ENCODE assay signal across 10 mouse cellular contexts in the genomic region with DNA sequence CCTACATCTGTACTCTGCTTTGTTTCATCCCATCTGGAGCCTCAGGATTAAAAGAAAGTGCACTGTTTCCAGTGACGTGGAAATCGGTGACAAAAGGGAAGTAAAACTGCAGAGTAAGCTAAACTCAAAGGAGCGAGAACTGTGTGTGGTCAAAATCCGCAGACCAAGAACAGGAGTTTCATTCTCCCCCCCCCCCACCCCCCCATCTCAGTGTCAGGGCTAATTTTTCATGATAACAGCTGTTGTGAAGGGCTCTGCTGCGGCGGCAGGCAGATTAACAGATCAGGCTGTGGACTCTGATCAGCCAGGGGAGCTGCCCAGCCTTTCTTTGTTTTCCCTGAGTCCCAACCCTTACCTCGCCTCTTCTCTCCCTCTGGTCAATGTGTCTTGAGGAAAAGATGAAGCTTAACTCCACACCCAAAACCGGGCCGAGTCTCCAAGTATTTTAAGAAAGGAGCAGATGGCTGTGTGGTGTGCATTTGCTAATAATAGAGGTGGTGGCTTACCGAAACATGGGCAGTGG. TPM values are rescaled to one million over a fixed set of nuclear protein-coding genes. Genes with fewer than 3 reads are reported as not detected.
A peak's percentile ranks its signal among the peaks of the same experiment; 100 is the strongest.
DNase-seq lines count a peak whose midpoint lies in the region; ATAC-seq and TF ChIP-seq lines count a peak whose summit lies in the region.
"Had no signal": no experiment of that assay in that cellular context is flagged by ENCODE, and none has a peak within 500 bp of the region (broad histone marks: within the 10 kb centered on the region; RNA-seq: fewer than 3 reads in every experiment).

No protein-coding gene starts in this region.

- WGBS in limb, embryonic 13.5 days = 60% methylated on average over 9 of the region's 10 CpGs
- WGBS in limb, embryonic 10.5 days = 71% methylated on average over 10 of the region's 10 CpGs
- WGBS in intestine, embryonic 16.5 days = 26% methylated on average over 10 of the region's 10 CpGs

- peak; percentile 24; the same call in 1 of the 2 replicates for ATAC-seq in limb, embryonic 13.5 days (ENCODE audit: low FRiP score, low read depth)
- peak; percentile 91 for ATAC-seq in intestine, embryonic 16.5 days
- ATAC-seq: forebrain, embryonic 13.5 days had no signal

- no peaks in the 10 kb centered on the region for H3K27me3 ChIP-seq in limb, embryonic 13.5 days
- no peaks in the 10 kb centered on the region for H3K27me3 ChIP-seq in limb, embryonic 10.5 days (ENCODE audit: low read depth, poor library complexity, severe bottlenecking)
- H3K27me3 ChIP-seq in intestine, embryonic 16.5 days (replicated peaks; ENCODE audit: control insufficient read depth, insufficient read depth, low read length) = no peaks in the 10 kb centered on the region
- H3K27me3 ChIP-seq: forebrain, embryonic 13.5 days had no signal

- no peaks in the 10 kb centered on the region for H3K36me3 ChIP-seq in limb, embryonic 13.5 days
- H3K36me3 ChIP-seq in limb, embryonic 10.5 days = no peaks in the 10 kb centered on the region
- H3K36me3 ChIP-seq in intestine, embryonic 16.5 days (ENCODE audit: control insufficient read depth, insufficient read depth, low read length) = no peaks in the 10 kb centered on the region

- no peak overlapping the region for H3K9ac ChIP-seq in limb, embryonic 13.5 days
- 0 out of 2 replicates have a peak overlapping the region, but pooled peaks have one; percentile 5 for H3K9ac ChIP-seq in intestine, embryonic 16.5 days (ENCODE audit: low read depth, low read length)
- H3K9ac ChIP-seq: forebrain, embryonic 13.5 days had no signal

- H3K9me3 ChIP-seq in limb, embryonic 13.5 days = no peaks in the 10 kb centered on the region
- H3K9me3 ChIP-seq in limb, embryonic 10.5 days (replicated peaks) = no peaks in the 10 kb centered on the region
- no peaks in the 10 kb centered on the region for H3K9me3 ChIP-seq in intestine, embryonic 16.5 days (ENCODE audit: control insufficient read depth, low read length)
- H3K9me3 ChIP-seq: forebrain, embryonic 13.5 days had no signal

- no peaks in the 10 kb centered on the region for H3K4me1 ChIP-seq in limb, embryonic 13.5 days
- H3K4me1 ChIP-seq in limb, embryonic 10.5 days = no peaks in the 10 kb centered on the region
- peaks cover 18% of the 10 kb centered on the region for H3K4me1 ChIP-seq in bone marrow macrophage, adult 2 months (ENCODE audit: control insufficient read depth, insufficient read depth, low read length)
- H3K4me1 ChIP-seq in intestine, embryonic 16.5 days (ENCODE audit: control insufficient read depth, insufficient read depth, low read length) = no peaks in the 10 kb centered on the region
- H3K4me1 ChIP-seq: forebrain, embryonic 13.5 days had no signal

- H3K27ac ChIP-seq in limb, embryonic 13.5 days = no peak overlapping the region
- H3K27ac ChIP-seq in limb, embryonic 10.5 days = no peak overlapping the region
- peak overlapping the region; percentile 73 for H3K27ac ChIP-seq in bone marrow macrophage, adult 2 months (ENCODE audit: insufficient read depth, low read depth, low read length)
- peak overlapping the region; percentile 58; the same call in 1 of the 2 replicates for H3K27ac ChIP-seq in intestine, embryonic 16.5 days (ENCODE audit: low read length)
- H3K27ac ChIP-seq in gastrocnemius, adult 2 months = no peak overlapping the region
- H3K27ac ChIP-seq: forebrain, embryonic 13.5 days had no signal

- no peak overlapping the region for H3K4me2 ChIP-seq in limb, embryonic 13.5 days (replicated peaks)
- peak overlapping the region; percentile 40; the same call in 1 of the 2 replicates for H3K4me2 ChIP-seq in intestine, embryonic 16.5 days (ENCODE audit: low read depth, low read length)
- H3K4me2 ChIP-seq: forebrain, embryonic 13.5 days had no signal

- intact Hi-C loops in gastrocnemius, adult 2 months (cut with DNase I) = no loop called here

- TF ChIP-seq CTCF in bone marrow macrophage, adult 2 months (IDR thresholded peaks at IDR 0.05; ENCODE audit: low read depth, low read length) = no peak
- no peak for TF ChIP-seq CTCF in gastrocnemius, adult 2 months (IDR thresholded peaks at IDR 0.05)

- no peak for TF ChIP-seq POLR2A in bone marrow macrophage, adult 2 months (IDR thresholded peaks at IDR 0.05; ENCODE audit: borderline replicate concordance, low read depth, low read length)

- DNase-seq in limb, embryonic 10.5 days (ENCODE audit: low spot score) = no peak
- peak; percentile 42 to 56 for DNase-seq in right cerebral cortex, postnatal 10 days (ENCODE audit: low spot score in 2 of 2)
- no peak for DNase-seq in gastrocnemius, adult 2 months
- DNase-seq in testis, postnatal 10 days (ENCODE audit: low spot score) = no peak
- DNase-seq: adrenal gland, adult 2 months; kidney, postnatal 10 days had no signal

- no peak overlapping the region for H3K4me3 ChIP-seq in limb, embryonic 13.5 days
- no peak overlapping the region for H3K4me3 ChIP-seq in limb, embryonic 10.5 days
- H3K4me3 ChIP-seq in bone marrow macrophage, adult 2 months (ENCODE audit: insufficient read depth, low read length) = peak overlapping the region; percentile 31; the same call in 1 of the 2 replicates
- H3K4me3 ChIP-seq in intestine, embryonic 16.5 days (ENCODE audit: low read length) = no peak overlapping the region
- H3K4me3 ChIP-seq in gastrocnemius, adult 2 months = no peak overlapping the region
- H3K4me3 ChIP-seq: forebrain, embryonic 13.5 days had no signal

RNA-seq across cellular contexts. Expression of a gene that starts 6.7 kb away (rescaled TPM):
- polyA plus RNA-seq in limb, embryonic 13.5 days (2015; fragmentation: Nextera tagmentation; extraction: Ambion mirVana) = 18.5 and 21.5 TPM in 2 replicates
- 17.9 and 21.8 TPM in 2 replicates for polyA plus RNA-seq in limb, embryonic 10.5 days (2016; fragmentation: Nextera tagmentation; extraction: Ambion mirVana)
- polyA plus RNA-seq in bone marrow macrophage, adult 2 months (2012; ENCODE audit: insufficient read depth, insufficient read length, missing spikeins) = 65.0 and 86.1 TPM in 2 replicates
- polyA plus RNA-seq in intestine, embryonic 16.5 days (2015; fragmentation: Nextera tagmentation; extraction: Ambion mirVana) = 21.5 and 24.2 TPM in 2 replicates
- total RNA-seq in gastrocnemius, adult 2 months (2021) = 10 to 100 TPM; 29.7 to 32.1 TPM

Comparison
In these comparisons a context has a peak if more than half of its experiments do, and no peak if none do; other contexts are left out.
1. H3K27ac ChIP-seq: peak in bone marrow macrophage, adult 2 months (single experiment) and intestine, embryonic 16.5 days (single experiment); none in limb, embryonic 13.5 days (single experiment), limb, embryonic 10.5 days (single experiment) and gastrocnemius, adult 2 months (single experiment).
2. DNase-seq: peak in right cerebral cortex, postnatal 10 days (2 of 2); none in limb, embryonic 10.5 days (single experiment), gastrocnemius, adult 2 months (single experiment) and testis, postnatal 10 days (single experiment).